Mouse (Mus musculus) heart, adult 18-20 months (tissue): Measurements from ENCODE around the gene Klhl3. TPM values are rescaled to one million over a fixed set of nuclear protein-coding genes. Genes with fewer than 3 reads are reported as not detected.
"Not testable (repeated sequence)": the region's sequence is repeated elsewhere in the genome, so short reads cannot be mapped to it uniquely, and the experiment has no call there.

Experiments used
- DNase-seq, 2 experiments: peaks; one replicate each; pipeline ENCODE4 v3.0.0; 2021 to 2022; ENCODE audit warnings: mixed read lengths in 1 of 2
- long read RNA-seq, 2 experiments: library from polyadenylated mRNA; stranded (forward); transcript quantifications; one replicate each; pipeline ENCODE4 v2.0.0; 2021
- total RNA-seq, 2 experiments: library from RNA; stranded (reverse); gene quantifications; 2 replicates each; pipeline ENCODE4 v1.2.3; 2021

Gene Klhl3
- 1 to 10 TPM; 2.7 to 3.5 TPM for total RNA-seq
- long read RNA-seq, experiment 1, partial matches to known transcripts = 0 of 2 reads
- long read RNA-seq, experiment 1, other reads (novel, unspliced or antisense) = 2 of 2 reads
- long read RNA-seq, experiment 2 = 0 reads

GRCm38 (mm10) chr13:58113061-58113900, at the start of gene Klhl3:
Klhl3 (minus strand) TSS chr13:58113592.
- peak; percentile 62 to 76 for DNase-seq

DNA sequence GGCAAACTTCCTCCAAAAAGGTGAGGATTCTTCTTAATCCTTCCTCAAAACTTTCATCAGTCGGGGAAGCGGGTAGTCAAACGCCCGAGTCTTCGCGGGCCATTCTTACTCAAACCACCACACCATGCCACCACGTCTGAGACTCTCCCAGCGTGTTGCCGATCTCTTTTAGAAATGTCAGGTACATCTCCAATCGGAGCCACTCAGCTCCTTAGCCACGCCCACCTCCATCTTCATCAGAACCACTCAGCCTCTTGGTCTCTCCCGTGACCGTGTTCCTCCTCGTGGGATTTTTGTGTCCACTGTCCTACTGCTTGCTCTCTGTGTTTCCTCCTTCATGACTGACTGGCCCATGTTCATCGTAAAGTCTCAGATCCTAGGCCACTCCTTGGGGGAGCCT, 47.4 kb upstream of the Klhl3 start:
- DNase-seq = no peak

DNA sequence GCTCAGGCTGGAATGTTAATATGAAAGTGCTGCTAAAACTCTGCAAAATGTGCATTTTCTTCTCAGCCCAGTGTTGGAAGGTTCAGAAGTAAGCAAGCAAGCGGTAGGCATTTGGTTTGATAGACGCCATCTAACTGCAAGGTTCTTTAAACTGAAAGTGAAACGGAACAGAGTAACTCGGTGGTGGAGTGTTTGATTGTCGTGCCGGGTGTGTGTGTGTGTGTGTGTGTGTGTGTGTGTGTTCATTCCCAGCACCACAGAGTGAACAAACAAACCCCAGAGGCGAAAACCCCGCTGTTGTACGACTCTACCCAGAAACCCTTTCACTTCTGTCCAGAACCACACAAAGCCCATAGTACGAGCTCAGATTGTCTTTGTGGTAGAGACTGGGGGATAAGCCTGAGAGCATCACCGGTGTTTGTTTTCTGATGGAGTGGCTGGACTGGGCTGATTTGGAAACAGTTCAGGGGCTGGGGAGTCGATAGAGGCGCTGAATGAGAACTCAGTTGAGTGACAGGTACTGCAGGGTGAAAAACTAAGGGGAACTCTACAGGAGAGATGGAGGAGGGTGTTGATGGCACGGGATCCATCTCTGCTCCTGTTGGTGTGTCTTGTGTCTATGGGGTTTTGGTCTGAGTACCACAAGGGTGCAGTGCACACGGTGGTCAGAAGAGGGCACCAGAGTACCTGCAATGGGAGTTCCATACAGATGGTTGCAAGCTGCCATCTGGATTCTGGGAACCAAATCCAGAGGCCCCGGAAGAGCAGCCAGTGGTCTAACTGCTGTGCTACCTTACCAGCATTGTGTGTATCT, 44.9 kb upstream of the Klhl3 start:
- peak; percentile 85 to 93 for DNase-seq

DNA sequence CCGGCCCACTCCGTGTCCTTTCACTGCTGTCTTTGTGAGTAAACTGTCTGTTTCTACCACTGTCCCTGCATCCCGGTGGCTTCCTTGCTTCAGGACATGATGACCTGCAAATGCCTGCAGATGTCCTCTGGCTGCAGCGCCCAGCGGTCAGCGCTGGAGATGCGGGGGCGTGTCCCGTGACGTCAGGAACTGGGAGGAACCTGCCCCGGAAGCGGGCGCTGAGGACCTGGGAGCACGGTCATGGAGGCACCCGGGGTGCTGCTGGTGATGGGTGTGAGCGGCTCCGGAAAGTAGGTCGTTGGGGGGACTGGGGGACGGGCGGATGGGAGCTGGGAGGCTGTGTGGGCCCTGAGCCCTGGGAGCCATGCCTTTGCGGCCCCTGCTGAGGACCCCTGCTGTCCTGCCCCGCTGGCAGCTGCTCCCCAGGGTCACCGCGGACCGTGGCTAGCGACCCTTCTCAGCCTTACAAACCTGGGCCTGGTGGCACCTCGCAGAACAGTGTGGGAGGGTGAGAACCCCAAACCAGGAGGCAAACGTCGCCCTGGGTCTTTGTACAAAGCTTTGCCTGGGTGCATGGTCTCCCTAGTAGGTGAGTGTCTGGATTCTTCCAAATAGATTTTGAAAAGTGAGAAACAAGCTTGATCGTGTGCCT, 44.2 kb upstream of the Klhl3 start, which contains the start of gene Idnk:
Gene Idnk (plus strand): TSS at position 203 of the 652 bp plus-strand sequence.
- DNase-seq = peak; percentile 94

DNA sequence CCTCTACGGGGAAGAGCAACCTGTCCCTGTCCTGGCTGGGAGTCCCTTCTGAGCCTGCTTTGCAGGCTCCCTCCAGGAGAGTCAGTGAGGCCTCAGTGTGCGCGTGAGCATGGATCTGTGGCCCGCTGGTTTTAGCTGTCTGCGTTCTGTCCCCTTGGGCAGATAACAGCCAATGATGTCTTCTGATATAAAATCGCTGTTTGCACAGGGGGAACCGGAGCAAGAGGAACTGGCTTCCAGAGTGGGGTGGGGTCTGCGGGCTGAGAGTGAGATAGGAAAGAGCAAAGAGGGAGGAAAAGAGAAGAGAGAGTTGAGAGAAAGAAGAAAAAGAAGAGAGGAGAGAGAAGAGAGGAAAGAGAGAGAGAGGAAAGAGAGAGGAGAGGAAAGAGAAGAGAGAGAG, 43.6 kb upstream of the Klhl3 start:
- no peak for DNase-seq

DNA sequence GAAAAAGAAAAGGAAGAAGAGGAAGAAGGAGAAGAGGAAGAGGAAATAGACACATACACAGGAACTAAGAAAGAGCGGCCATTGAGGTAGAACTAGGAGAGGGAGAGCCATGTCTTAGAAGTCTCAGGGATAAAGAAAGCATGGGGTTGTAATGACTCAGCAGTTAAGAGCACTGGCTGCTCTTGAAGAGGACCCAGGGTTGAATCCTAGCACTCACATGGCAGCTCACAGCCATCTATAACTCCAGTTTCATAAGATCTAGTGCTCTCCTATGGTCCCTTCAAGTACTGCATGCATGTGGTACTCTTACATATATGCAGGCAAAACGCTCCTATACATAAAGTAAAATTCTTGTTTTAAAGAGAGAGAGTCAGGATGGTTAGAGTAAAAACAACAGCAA, 42.6 kb upstream of the Klhl3 start:
- no peak for DNase-seq

DNA sequence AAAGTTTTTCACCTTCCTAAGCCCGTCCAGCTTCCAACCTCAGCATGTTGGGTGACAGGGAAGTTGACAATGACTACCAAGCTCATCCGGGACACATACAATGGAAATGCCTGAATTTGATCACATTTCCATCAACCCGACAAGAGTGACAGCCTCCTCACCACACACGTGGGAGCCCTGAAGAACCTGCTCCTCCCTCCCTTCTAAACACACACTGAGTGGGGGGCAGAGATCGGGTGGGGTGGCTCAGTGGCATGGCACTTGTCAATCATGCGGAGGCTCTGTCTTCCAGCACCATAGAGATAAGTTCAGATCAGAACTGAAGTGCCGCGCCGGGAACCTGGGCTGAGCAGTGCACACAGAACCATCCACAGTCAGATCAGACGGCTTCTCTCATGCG, 37.0 kb upstream of the Klhl3 start:
- no peak for DNase-seq

DNA sequence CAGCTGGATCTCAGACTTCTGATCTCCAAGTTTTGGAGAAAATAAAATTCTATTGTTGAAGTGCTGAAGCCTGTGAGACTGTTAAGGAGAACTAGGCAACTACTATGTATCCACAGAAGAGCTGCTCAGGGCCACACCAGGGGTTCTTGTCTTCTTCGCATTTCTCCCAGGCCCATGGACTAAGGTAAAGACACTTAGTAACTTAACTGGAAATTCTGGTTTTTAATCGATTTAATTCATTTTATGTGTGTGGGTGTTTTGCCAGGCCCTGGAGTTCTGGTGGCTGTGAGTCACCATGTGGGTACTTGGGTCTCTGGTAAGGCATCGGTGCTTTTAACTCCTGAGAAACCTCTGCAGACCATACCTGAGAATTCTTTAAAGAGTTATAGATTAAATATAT, 36.2 kb upstream of the Klhl3 start:
- no peak for DNase-seq

- peak; percentile 14 to 25 for DNase-seq
These were observed 35.7 kb upstream of the Klhl3 start for GRCm38 (mm10) chr13:58149033-58149558.

GRCm38 (mm10) chr13:58148256-58148831, 35.0 kb upstream of the Klhl3 start:
- peak; percentile 40 to 51 for DNase-seq

GRCm38 (mm10) chr13:58147760-58148159, 34.4 kb upstream of the Klhl3 start:
- no peak for DNase-seq

DNA sequence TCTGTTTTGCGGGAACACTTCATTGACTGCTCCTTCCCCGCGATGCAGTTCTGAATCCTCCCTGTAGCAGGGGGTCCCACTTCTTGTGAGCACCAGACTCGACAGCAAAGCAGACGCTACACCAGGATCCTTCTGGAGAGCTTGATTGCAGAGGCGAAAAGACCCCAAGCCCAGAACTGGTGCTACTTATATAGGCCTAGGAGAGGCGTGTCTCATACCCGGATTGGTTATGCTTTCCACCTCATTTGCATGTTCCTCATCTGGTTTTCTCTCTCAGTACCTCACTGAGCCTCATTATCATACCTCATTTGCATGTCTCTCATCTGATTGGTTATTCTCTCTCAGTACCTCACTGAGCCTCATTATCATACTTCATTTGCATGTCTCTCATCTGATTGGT, 33.2 kb upstream of the Klhl3 start:
- not testable (repeated sequence) for DNase-seq

DNA sequence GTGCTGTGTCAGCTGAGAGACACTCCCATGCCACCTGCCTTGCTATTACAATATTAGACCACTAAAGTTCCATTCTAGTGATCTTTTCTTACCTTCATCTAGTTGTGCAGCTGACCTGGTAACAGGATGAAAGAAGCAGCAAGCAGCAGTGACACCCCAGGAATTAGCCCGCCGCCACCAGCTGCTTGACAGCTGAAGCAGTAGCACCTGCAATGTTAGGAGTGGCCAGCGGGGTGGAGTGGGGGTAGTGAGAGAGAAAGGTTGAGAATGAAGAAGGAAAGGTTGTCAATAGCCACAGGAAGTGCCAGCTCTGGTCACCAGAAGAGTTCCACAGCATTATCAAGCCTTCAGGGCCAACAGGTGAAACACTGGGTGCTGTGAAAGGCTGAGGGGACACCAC, 18.3 kb upstream of the Klhl3 start:
- DNase-seq = no peak

GRCm38 (mm10) chr13:58129687-58130246, 16.4 kb upstream of the Klhl3 start:
- no peak for DNase-seq

- DNase-seq = peak; percentile 97 to 98
These were observed 15.6 kb upstream of the Klhl3 start for GRCm38 (mm10) chr13:58128768-58129671.

- DNase-seq = peak; percentile 95
These were observed 15.0 kb upstream of the Klhl3 start, which contains the start of gene Hnrnpa0 for GRCm38 (mm10) chr13:58128396-58128767. Hnrnpa0 (minus strand) TSS chr13:58128556.

DNA sequence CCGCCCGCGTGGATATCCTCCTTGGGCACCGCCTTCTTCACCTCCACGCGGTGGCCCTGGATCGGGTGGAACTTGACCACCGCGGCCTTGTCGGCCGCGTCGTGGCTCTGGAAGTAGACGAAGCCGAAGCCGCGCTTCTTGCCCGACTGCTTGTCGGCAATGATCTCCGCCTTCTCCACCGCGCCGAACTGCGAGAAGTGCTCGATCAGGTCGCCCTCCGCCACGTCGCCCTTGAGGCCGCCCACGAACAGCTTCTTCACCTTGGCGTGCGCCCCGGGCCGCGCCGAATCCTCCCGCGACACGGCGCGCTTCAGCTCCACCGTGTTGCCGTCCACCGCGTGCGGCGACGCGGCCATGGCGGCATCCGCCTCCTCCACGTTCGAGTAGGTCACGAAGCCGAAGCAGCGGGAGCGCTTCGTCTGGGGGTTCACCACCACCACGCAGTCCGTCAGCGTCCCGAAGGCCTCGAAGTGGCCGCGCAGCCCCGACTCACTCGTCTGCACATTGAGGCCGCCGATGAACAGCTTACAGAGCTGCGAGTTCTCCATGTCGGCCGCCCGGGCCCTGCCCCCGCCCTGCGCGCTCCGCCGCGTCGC, 14.5 kb upstream of the Klhl3 start:
- peak in 1 of 2 experiments; percentile 81 for DNase-seq

- DNase-seq = no peak
These were observed 13.7 kb upstream of the Klhl3 start for GRCm38 (mm10) chr13:58126862-58127765.

DNA sequence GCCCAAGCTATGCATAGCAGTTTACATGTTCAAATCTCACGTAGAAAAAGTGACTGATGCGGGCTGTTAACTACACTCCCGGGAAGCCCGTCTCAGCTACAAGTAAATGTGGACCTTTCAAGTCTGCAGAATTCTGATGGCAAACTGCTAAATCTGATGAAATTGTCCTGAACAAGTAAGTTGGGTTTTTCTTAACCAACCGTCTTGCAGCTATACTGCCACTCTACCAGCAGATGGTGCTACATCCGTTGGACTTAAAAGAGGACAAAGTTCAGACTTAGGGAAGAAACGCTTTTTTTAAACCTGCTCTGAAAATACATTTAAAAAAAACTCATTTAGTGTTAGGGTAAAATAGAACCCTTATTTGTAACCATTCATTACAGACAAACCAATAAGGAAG, 12.7 kb upstream of the Klhl3 start:
- peak; percentile 60 to 74 for DNase-seq
